Mouse (Mus musculus): ENCODE data around the gene Gm5105.

- TF ChIP-seq POLR2A (IDR thresholded peaks at IDR 0.05; ENCODE audit: borderline replicate concordance, extremely low read depth, low read depth, low read length) (no peak), CTCF (IDR thresholded peaks at IDR 0.05; ENCODE audit: insufficient read depth, low read length) (no peak)
These were observed 39.7 kb upstream of the Gm5105 start for GRCm38 (mm10) chr3:138106887-138107286.
